Mouse (Mus musculus) neural tube, embryonic 15.5 days (tissue): ENCODE results near the gene Ccl6. TPM values are rescaled to one million over a fixed set of nuclear protein-coding genes. Genes with fewer than 3 reads are reported as not detected.

Source experiments
- ATAC-seq: fragments of 200-750 bp; cut with Nextera tagmentation; 2 replicates; pipeline ENCODE4 v1.8.0; 2017; ENCODE audit warnings: mild to moderate bottlenecking, moderate TSS enrichment, moderate library complexity; ENCODE audit not compliant: low FRiP score
- H3K27ac ChIP-seq: fragments of 300-500 bp; sonication (generic); replicated peaks from 2 replicates; pipeline ENCODE4 v1.5.1; 2015; ENCODE audit warnings: mild to moderate bottlenecking, inconsistent platforms
- H3K27me3 ChIP-seq: fragments of 300-500 bp; sonication (generic); replicated peaks from 2 replicates; pipeline ENCODE4 v1.6.1; 2015; ENCODE audit warnings: inconsistent platforms
- H3K36me3 ChIP-seq: fragments of 300-500 bp; sonication (generic); 2 replicates; pipeline ENCODE4 v1.6.1; 2015; ENCODE audit warnings: inconsistent platforms
- H3K4me1 ChIP-seq: fragments of 300-500 bp; sonication (generic); 2 replicates; pipeline ENCODE4 v1.6.1; 2015; ENCODE audit warnings: inconsistent platforms
- H3K4me2 ChIP-seq: fragments of 300-500 bp; sonication (generic); 2 replicates; pipeline ENCODE4 v1.6.1; 2015; ENCODE audit warnings: inconsistent platforms, mild to moderate bottlenecking, moderate library complexity
- H3K4me3 ChIP-seq: fragments of 300-500 bp; sonication (generic); replicated peaks from 2 replicates; pipeline ENCODE4 v1.5.1; 2015; ENCODE audit warnings: mild to moderate bottlenecking, inconsistent platforms
- H3K9ac ChIP-seq: fragments of 300-500 bp; sonication (generic); replicated peaks from 2 replicates; pipeline ENCODE4 v1.6.1; 2015; ENCODE audit warnings: mild to moderate bottlenecking, inconsistent platforms
- H3K9me3 ChIP-seq: fragments of 300-500 bp; sonication (generic); replicated peaks from 2 replicates; pipeline ENCODE4 v1.6.1; 2016; ENCODE audit warnings: inconsistent platforms
- WGBS: fragments of 180-500 bp; shearing (Covaris S2); methylation state at CpG from one replicate; pipeline ENCODE4 v1.1.7; 2015; ENCODE audit warnings: mixed read lengths; 5-methylcytosine and 5-hydroxymethylcytosine counted together
- polyA plus RNA-seq: library from polyadenylated mRNA; unstranded; fragments of >200 nt; fragmentation: Nextera tagmentation; extraction: Ambion mirVana; gene quantifications from 2 replicates; pipeline ENCODE4 v1.2.1, GENCODE M21; 2015

The Ccl6 gene
- polyA plus RNA-seq, 1 experiment from 2014 or later = 2.8 TPM

- Histone ChIP-seq H3K4me1 (no peaks in the 10 kb centered on the region), H3K4me3 (no peak overlapping the region), H3K36me3 (no peaks in the 10 kb centered on the region), H3K9ac (no peak overlapping the region), H3K27ac (no peak overlapping the region), H3K4me2 (no peak overlapping the region), H3K9me3 (no peaks in the 10 kb centered on the region), H3K27me3 (no peaks in the 10 kb centered on the region)
- 93% methylated on average over 8 of the region's 8 CpGs for WGBS
- ATAC-seq = no peak
These were observed 20.7 kb downstream of the Ccl6 start for GRCm38 (mm10) chr11:83572223-83572622.

GRCm38 (mm10) chr11:83570189-83570588, 22.7 kb downstream of the Ccl6 start:
- Histone ChIP-seq H3K4me3 (no peak overlapping the region), H3K4me1 (no peaks in the 10 kb centered on the region), H3K4me2 (no peak overlapping the region), H3K9ac (no peak overlapping the region), H3K27ac (no peak overlapping the region), H3K27me3 (no peaks in the 10 kb centered on the region), H3K9me3 (no peaks in the 10 kb centered on the region), H3K36me3 (no peaks in the 10 kb centered on the region)
- 84% methylated on average over 2 of the region's 2 CpGs for WGBS
- no peak for ATAC-seq

GRCm38 (mm10) chr11:83569249-83569648, 23.6 kb downstream of the Ccl6 start:
- H3K4me2 ChIP-seq = no peak overlapping the region
- H3K4me3 ChIP-seq = no peak overlapping the region
- H3K27ac ChIP-seq = no peak overlapping the region
- 93% methylated on average over 7 of the region's 7 CpGs for WGBS
- no peaks in the 10 kb centered on the region for H3K27me3 ChIP-seq
- no peaks in the 10 kb centered on the region for H3K9me3 ChIP-seq
- no peak for ATAC-seq
- no peaks in the 10 kb centered on the region for H3K4me1 ChIP-seq
- no peak overlapping the region for H3K9ac ChIP-seq
- no peaks in the 10 kb centered on the region for H3K36me3 ChIP-seq

- 95% methylated on average over 3 of the region's 3 CpGs for WGBS
- no peaks in the 10 kb centered on the region for H3K36me3 ChIP-seq
- H3K4me1 ChIP-seq = no peaks in the 10 kb centered on the region
- no peak overlapping the region for H3K4me3 ChIP-seq
- no peak overlapping the region for H3K27ac ChIP-seq
- no peaks in the 10 kb centered on the region for H3K27me3 ChIP-seq
- no peak overlapping the region for H3K9ac ChIP-seq
- no peaks in the 10 kb centered on the region for H3K9me3 ChIP-seq
- no peak for ATAC-seq
- H3K4me2 ChIP-seq = no peak overlapping the region
These were observed 24.1 kb downstream of the Ccl6 start for GRCm38 (mm10) chr11:83568786-83569185.

- Histone ChIP-seq H3K4me3 (no peak overlapping the region), H3K4me1 (no peaks in the 10 kb centered on the region), H3K4me2 (no peak overlapping the region), H3K27ac (no peak overlapping the region), H3K9me3 (no peaks in the 10 kb centered on the region), H3K27me3 (no peaks in the 10 kb centered on the region), H3K9ac (no peak overlapping the region), H3K36me3 (no peaks in the 10 kb centered on the region)
- no peak for ATAC-seq
- 93% methylated on average over 9 of the region's 9 CpGs for WGBS
These were observed 24.8 kb downstream of the Ccl6 start for GRCm38 (mm10) chr11:83568061-83568460.

- ATAC-seq = no peak
- WGBS = 75% methylated on average over 7 of the region's 7 CpGs
These were observed 25.6 kb downstream of the Ccl6 start for GRCm38 (mm10) chr11:83567311-83567710.

GRCm38 (mm10) chr11:83566617-83567016, 26.3 kb downstream of the Ccl6 start:
- Histone ChIP-seq H3K4me3 (no peak overlapping the region), H3K4me2 (no peak overlapping the region), H3K4me1 (no peaks in the 10 kb centered on the region), H3K27ac (no peak overlapping the region), H3K27me3 (no peaks in the 10 kb centered on the region), H3K36me3 (no peaks in the 10 kb centered on the region), H3K9ac (no peak overlapping the region), H3K9me3 (no peaks in the 10 kb centered on the region)
- ATAC-seq = no peak

More at GRCm38 (mm10) chr11:83567311-83567710, 25.6 kb downstream of the Ccl6 start:
- H3K9ac ChIP-seq = no peak overlapping the region
- H3K27ac ChIP-seq = no peak overlapping the region
- no peak overlapping the region for H3K4me3 ChIP-seq
- no peaks in the 10 kb centered on the region for H3K27me3 ChIP-seq
- no peak overlapping the region for H3K4me2 ChIP-seq
- H3K36me3 ChIP-seq = no peaks in the 10 kb centered on the region
- H3K4me1 ChIP-seq = no peaks in the 10 kb centered on the region
- no peaks in the 10 kb centered on the region for H3K9me3 ChIP-seq

- Histone ChIP-seq H3K4me3 (no peak overlapping the region), H3K36me3 (no peaks in the 10 kb centered on the region), H3K4me2 (no peak overlapping the region), H3K4me1 (no peaks in the 10 kb centered on the region), H3K27ac (no peak overlapping the region), H3K27me3 (no peaks in the 10 kb centered on the region), H3K9me3 (no peaks in the 10 kb centered on the region), H3K9ac (no peak overlapping the region)
- no peak for ATAC-seq
- 72% methylated on average over 2 of the region's 2 CpGs for WGBS
These were observed 29.1 kb downstream of the Ccl6 start for GRCm38 (mm10) chr11:83563754-83564153.

- no peaks in the 10 kb centered on the region for H3K9me3 ChIP-seq
- no peaks in the 10 kb centered on the region for H3K27me3 ChIP-seq
- H3K36me3 ChIP-seq = no peaks in the 10 kb centered on the region
- no peak overlapping the region for H3K4me2 ChIP-seq
- H3K9ac ChIP-seq = no peak overlapping the region
- ATAC-seq = no peak
- no peak overlapping the region for H3K27ac ChIP-seq
- no peak overlapping the region for H3K4me3 ChIP-seq
- 80% methylated on average over 6 of the region's 6 CpGs for WGBS
- no peaks in the 10 kb centered on the region for H3K4me1 ChIP-seq
These were observed 30.5 kb downstream of the Ccl6 start for GRCm38 (mm10) chr11:83562311-83562887.

GRCm38 (mm10) chr11:83560405-83560804, 32.5 kb downstream of the Ccl6 start:
- no peak for ATAC-seq
- no peak overlapping the region for H3K4me3 ChIP-seq

GRCm38 (mm10) chr11:83557074-83557473, 35.8 kb downstream of the Ccl6 start:
- no peak for ATAC-seq
- no peak overlapping the region for H3K27ac ChIP-seq
- H3K4me2 ChIP-seq = no peak overlapping the region
- no peak overlapping the region for H3K4me3 ChIP-seq
- WGBS = 49% methylated on average over 10 of the region's 10 CpGs
- no peaks in the 10 kb centered on the region for H3K9me3 ChIP-seq
- no peak overlapping the region for H3K9ac ChIP-seq
- no peaks in the 10 kb centered on the region for H3K27me3 ChIP-seq
- no peaks in the 10 kb centered on the region for H3K36me3 ChIP-seq
- peaks cover 5% of the 10 kb centered on the region; the same call in 1 of the 2 replicates for H3K4me1 ChIP-seq

More at GRCm38 (mm10) chr11:83560405-83560804, 32.5 kb downstream of the Ccl6 start:
- Histone ChIP-seq H3K27ac (no peak overlapping the region), H3K9me3 (no peaks in the 10 kb centered on the region), H3K36me3 (no peaks in the 10 kb centered on the region), H3K27me3 (no peaks in the 10 kb centered on the region), H3K4me2 (no peak overlapping the region), H3K9ac (no peak overlapping the region), H3K4me1 (peaks cover 5% of the 10 kb centered on the region; the same call in 1 of the 2 replicates)
- 68% methylated on average over 6 of the region's 6 CpGs for WGBS

GRCm38 (mm10) chr11:83556085-83556781, 36.7 kb downstream of the Ccl6 start:
- H3K36me3 ChIP-seq = no peaks in the 10 kb centered on the region
- no peaks in the 10 kb centered on the region for H3K9me3 ChIP-seq
- peaks cover 5% of the 10 kb centered on the region; the same call in 1 of the 2 replicates for H3K4me1 ChIP-seq
- 29% methylated on average over 8 of the region's 8 CpGs for WGBS
- no peak overlapping the region for H3K4me3 ChIP-seq
- no peaks in the 10 kb centered on the region for H3K27me3 ChIP-seq
- 0 out of 2 replicates have a peak overlapping the region, but pooled peaks have one; percentile 28 for H3K9ac ChIP-seq
- peak; percentile 45; the same call in 1 of the 2 replicates for ATAC-seq
- H3K4me2 ChIP-seq = peak overlapping the region; percentile 37; the same call in 1 of the 2 replicates
- no peak overlapping the region for H3K27ac ChIP-seq
